Mouse (Mus musculus) heart, embryonic 16.5 days (tissue): ENCODE results near the gene Cyba. TPM values are rescaled to one million over a fixed set of nuclear protein-coding genes. Genes with fewer than 3 reads are reported as not detected.

Source experiments
- ATAC-seq: fragments of 200-750 bp; cut with Nextera tagmentation; replicated peaks from 2 replicates; pipeline ENCODE4 v1.8.0; 2017; ENCODE audit warnings: moderate number of reproducible peaks; ENCODE audit not compliant: insufficient read depth, low FRiP score; ENCODE audit errors: extremely low read depth
- H3K27ac ChIP-seq: fragments of 300-500 bp; sonication (generic); 2 replicates; pipeline ENCODE4 v1.5.1; 2014; ENCODE audit warnings: mild to moderate bottlenecking, low read length, control low read depth, moderate library complexity
- H3K27me3 ChIP-seq: fragments of 300-500 bp; sonication (generic); 2 replicates; pipeline ENCODE4 v1.6.1; 2014; ENCODE audit warnings: low read length, mixed read lengths; ENCODE audit not compliant: control insufficient read depth, insufficient read depth
- H3K36me3 ChIP-seq: fragments of 300-500 bp; sonication (generic); 2 replicates; pipeline ENCODE4 v1.6.1; 2014; ENCODE audit not compliant: control insufficient read depth, insufficient read depth
- H3K4me1 ChIP-seq: fragments of 300-500 bp; sonication (generic); 2 replicates; pipeline ENCODE4 v1.6.1; 2014; ENCODE audit warnings: low read length, mixed read lengths; ENCODE audit not compliant: control insufficient read depth, insufficient read depth
- H3K4me2 ChIP-seq: fragments of 300-500 bp; sonication (generic); 2 replicates; pipeline ENCODE4 v1.6.1; 2014; ENCODE audit warnings: low read depth, mild to moderate bottlenecking, control low read depth, low read length
- H3K4me3 ChIP-seq: fragments of 300-500 bp; sonication (generic); 2 replicates; pipeline ENCODE4 v1.5.1; 2014; ENCODE audit warnings: mild to moderate bottlenecking, control low read depth, low read length
- H3K9ac ChIP-seq: fragments of 300-500 bp; sonication (generic); 2 replicates; pipeline ENCODE4 v1.6.1; 2014; ENCODE audit warnings: low read length, control low read depth
- H3K9me3 ChIP-seq: fragments of 300-500 bp; sonication (generic); replicated peaks from 2 replicates; pipeline ENCODE4 v1.6.1; 2016; ENCODE audit warnings: low read length; ENCODE audit not compliant: control insufficient read depth
- WGBS: fragments of 180-500 bp; shearing (Covaris S2); extraction: QIAGEN DNeasy Blood & Tissue Kit; methylation state at CpG from one replicate; pipeline ENCODE4 v1.1.7; 2014; 5-methylcytosine and 5-hydroxymethylcytosine counted together
- polyA plus RNA-seq: library from polyadenylated mRNA; unstranded; fragments of >200 nt; fragmentation: Nextera tagmentation; extraction: Ambion mirVana; gene quantifications from 2 replicates; pipeline ENCODE4 v1.2.1, GENCODE M21; 2015

The Cyba gene
- polyA plus RNA-seq, 1 experiment from 2014 or later = 170 TPM

DNA sequence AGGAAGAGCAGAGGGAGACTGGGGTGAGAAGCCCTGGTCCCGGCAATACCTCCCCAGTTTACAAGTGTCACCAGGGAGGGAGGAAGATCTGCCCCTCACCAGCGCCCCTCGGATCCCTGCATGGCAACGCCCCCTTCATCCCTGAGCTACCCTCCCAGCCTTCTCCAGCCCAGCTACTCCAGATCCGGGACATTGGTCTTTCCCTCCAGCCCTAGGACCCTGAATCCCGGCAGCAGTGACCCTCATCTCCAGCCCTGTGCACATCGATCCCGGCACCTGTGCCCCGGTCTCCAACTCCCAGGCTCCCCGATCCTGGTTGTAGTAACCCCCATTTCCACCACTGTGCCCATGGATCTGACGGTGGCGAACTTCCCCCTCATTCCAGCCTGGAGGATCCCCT, 10.1 kb upstream of the Cyba start:
- ATAC-seq = 0 out of 2 replicates have a peak, but pooled peaks have one; percentile 0
- H3K9ac ChIP-seq = peak overlapping the region; percentile 85

DNA sequence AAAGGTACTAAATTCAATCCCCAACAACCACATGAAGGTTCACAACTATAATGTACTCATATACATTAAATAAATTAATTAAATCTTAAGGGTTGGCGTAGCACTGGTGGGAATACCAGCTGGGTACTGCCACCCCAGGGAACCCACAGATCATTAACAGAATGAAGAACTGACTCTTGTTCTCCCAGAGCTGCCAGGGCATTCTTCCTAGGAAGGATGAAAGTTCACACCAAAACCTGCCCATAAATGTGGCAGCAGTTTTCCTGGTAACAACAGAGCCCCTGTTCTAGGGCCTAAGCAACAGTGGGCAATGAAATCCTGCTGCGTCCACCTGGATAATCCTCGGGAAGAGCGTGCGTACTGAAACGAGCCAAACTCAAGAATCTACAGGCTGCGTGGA, 9.6 kb upstream of the Cyba start:
- peak overlapping the region; percentile 85 for H3K9ac ChIP-seq
- H3K27ac ChIP-seq = peak overlapping the region; percentile 70; the same call in 1 of the 2 replicates
- peaks cover 26% of the 10 kb centered on the region for H3K4me1 ChIP-seq
- peak overlapping the region; percentile 88 for H3K4me3 ChIP-seq
- WGBS = 30% methylated on average over 7 of the region's 7 CpGs
- ATAC-seq = no peak
- H3K4me2 ChIP-seq = peak overlapping the region; percentile 100
- H3K9me3 ChIP-seq = no peaks in the 10 kb centered on the region
- no peaks in the 10 kb centered on the region for H3K27me3 ChIP-seq
- peaks cover 2% of the 10 kb centered on the region; the same call in 1 of the 2 replicates for H3K36me3 ChIP-seq

More for the DNA sequence above, 10.1 kb upstream of the Cyba start:
- H3K9me3 ChIP-seq = no peaks in the 10 kb centered on the region
- H3K4me2 ChIP-seq = peak overlapping the region; percentile 100
- H3K4me1 ChIP-seq = peaks cover 26% of the 10 kb centered on the region
- H3K27ac ChIP-seq = peak overlapping the region; percentile 70
- no peaks in the 10 kb centered on the region for H3K27me3 ChIP-seq
- no peaks in the 10 kb centered on the region; the same call in 1 of the 2 replicates for H3K36me3 ChIP-seq
- H3K4me3 ChIP-seq = peak overlapping the region; percentile 88
- WGBS = 3% methylated on average over 12 of the region's 12 CpGs

GRCm38 (mm10) chr8:122441326-122441725, 8.6 kb upstream of the Cyba start:
- Histone ChIP-seq H3K4me2 (no peak overlapping the region), H3K4me1 (peaks cover 26% of the 10 kb centered on the region), H3K27ac (no peak overlapping the region), H3K27me3 (no peaks in the 10 kb centered on the region), H3K36me3 (peaks cover 7% of the 10 kb centered on the region; the same call in 1 of the 2 replicates), H3K9ac (no peak overlapping the region), H3K4me3 (no peak overlapping the region), H3K9me3 (no peaks in the 10 kb centered on the region)
- no peak for ATAC-seq
- WGBS = 90% methylated on average over 1 of the region's 1 CpGs

DNA sequence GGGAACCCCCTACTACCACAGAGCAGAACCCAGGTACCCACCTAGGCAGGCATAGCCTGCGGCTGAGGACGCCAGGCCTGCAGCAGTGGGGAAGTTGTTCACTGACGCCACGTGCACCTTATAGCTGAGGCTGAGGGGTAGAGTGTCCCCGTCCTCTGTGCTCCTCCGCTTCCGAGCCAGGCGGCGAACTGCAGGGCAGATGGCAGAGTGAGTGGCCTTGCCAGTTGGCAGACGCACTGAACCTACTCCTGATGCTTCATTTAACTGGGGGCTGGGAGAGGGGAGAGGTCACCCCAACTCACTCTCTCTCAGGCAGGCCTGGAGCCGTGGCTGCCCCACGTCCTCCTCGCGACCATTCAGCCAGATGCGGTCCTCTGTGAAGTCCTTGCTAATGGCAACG, 6.6 kb upstream of the Cyba start:
- Histone ChIP-seq H3K4me3 (no peak overlapping the region), H3K4me1 (peaks cover 11% of the 10 kb centered on the region), H3K9me3 (peaks cover 3% of the 10 kb centered on the region), H3K27me3 (no peaks in the 10 kb centered on the region), H3K36me3 (peaks cover 19% of the 10 kb centered on the region), H3K4me2 (no peak overlapping the region), H3K27ac (no peak overlapping the region), H3K9ac (no peak overlapping the region)
- no peak for ATAC-seq
- 93% methylated on average over 16 of the region's 16 CpGs for WGBS

DNA sequence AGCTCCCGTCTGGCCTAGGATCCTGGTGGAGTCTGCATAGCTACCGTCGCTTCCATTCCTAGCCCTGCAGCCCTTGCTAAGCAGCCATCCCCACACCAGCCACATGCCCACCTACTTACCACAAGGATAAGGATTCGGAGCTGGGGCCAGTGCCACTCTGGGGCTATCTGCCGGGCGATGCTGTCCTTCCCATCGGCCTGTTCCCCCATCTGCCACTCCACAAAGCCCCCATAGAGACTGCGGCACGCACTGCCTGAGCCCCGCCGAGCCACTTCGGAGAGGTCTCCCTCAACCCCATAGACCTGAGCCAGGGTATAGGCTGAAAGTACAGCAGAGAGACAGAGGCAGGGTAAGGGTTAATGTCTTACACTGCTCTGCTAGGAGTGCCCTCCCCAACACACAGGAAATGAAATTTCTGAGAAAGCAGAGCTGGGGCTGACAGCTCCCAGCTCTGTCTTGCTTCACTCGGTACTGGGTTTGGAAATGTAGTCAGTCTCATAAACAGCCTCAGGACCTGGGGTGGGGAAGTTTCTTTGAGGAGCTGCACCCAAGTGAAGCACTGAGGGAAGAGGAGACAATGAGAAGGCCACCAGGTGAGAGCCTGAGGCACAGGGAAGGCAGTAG, 5.1 kb upstream of the Cyba start:
- Histone ChIP-seq H3K4me2 (peak overlapping the region; percentile 46), H3K4me1 (peaks cover 13% of the 10 kb centered on the region), H3K27ac (peak overlapping the region; percentile 59), H3K36me3 (peaks cover 19% of the 10 kb centered on the region), H3K9me3 (peaks cover 3% of the 10 kb centered on the region), H3K4me3 (peak overlapping the region; percentile 18; the same call in 1 of the 2 replicates), H3K9ac (peak overlapping the region; percentile 38), H3K27me3 (no peaks in the 10 kb centered on the region)
- 86% methylated on average over 13 of the region's 13 CpGs for WGBS
- no peak for ATAC-seq

GRCm38 (mm10) chr8:122436586-122437125, 3.9 kb upstream of the Cyba start:
- 73% methylated on average over 20 of the region's 20 CpGs for WGBS
- Histone ChIP-seq H3K9ac (no peak overlapping the region; the same call in 1 of the 2 replicates), H3K4me3 (no peak overlapping the region), H3K36me3 (peaks cover 19% of the 10 kb centered on the region), H3K27ac (no peak overlapping the region), H3K4me2 (no peak overlapping the region), H3K4me1 (peaks cover 13% of the 10 kb centered on the region), H3K27me3 (no peaks in the 10 kb centered on the region), H3K9me3 (peaks cover 3% of the 10 kb centered on the region)
- ATAC-seq = no peak

DNA sequence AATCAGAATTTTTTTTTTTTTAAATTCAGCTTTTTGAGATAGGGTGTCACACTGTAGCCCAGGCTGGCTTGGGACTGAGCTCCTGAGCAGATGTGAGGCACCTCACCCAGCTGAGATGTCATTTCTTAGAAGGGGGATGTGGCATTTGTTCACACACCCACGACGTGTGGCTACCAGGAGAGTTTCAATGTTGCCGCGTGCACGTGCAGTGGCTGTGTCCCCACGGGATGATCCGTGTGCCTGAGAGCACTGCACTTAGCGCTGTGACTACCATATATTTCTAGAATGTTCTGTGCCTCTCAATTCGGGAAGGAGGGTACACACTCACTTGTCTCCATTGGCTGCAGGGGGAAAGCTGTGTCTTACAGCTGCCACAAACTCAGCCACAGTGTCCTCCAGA, 3.4 kb upstream of the Cyba start:
- Histone ChIP-seq H3K9me3 (peaks cover 3% of the 10 kb centered on the region), H3K9ac (no peak overlapping the region), H3K4me3 (no peak overlapping the region), H3K4me2 (no peak overlapping the region), H3K27ac (no peak overlapping the region), H3K36me3 (peaks cover 19% of the 10 kb centered on the region), H3K27me3 (no peaks in the 10 kb centered on the region), H3K4me1 (peaks cover 18% of the 10 kb centered on the region)
- 88% methylated on average over 9 of the region's 9 CpGs for WGBS
- ATAC-seq = no peak

GRCm38 (mm10) chr8:122435375-122435774, 2.6 kb upstream of the Cyba start:
- Histone ChIP-seq H3K9ac (no peak overlapping the region), H3K36me3 (peaks cover 19% of the 10 kb centered on the region), H3K4me3 (no peak overlapping the region), H3K27ac (no peak overlapping the region), H3K4me1 (peaks cover 18% of the 10 kb centered on the region), H3K9me3 (peaks cover 3% of the 10 kb centered on the region), H3K4me2 (no peak overlapping the region), H3K27me3 (no peaks in the 10 kb centered on the region)
- no peak for ATAC-seq
- 85% methylated on average over 6 of the region's 6 CpGs for WGBS

GRCm38 (mm10) chr8:122433269-122433905, 657 bp upstream of the Cyba start:
- Histone ChIP-seq H3K27ac (peak overlapping the region; percentile 78), H3K27me3 (no peaks in the 10 kb centered on the region), H3K4me3 (no peak overlapping the region; the same call in 1 of the 2 replicates), H3K4me1 (peaks cover 18% of the 10 kb centered on the region), H3K9me3 (peaks cover 3% of the 10 kb centered on the region), H3K4me2 (peak overlapping the region; percentile 79), H3K36me3 (peaks cover 19% of the 10 kb centered on the region), H3K9ac (no peak overlapping the region)
- 64% methylated on average over 11 of the region's 11 CpGs for WGBS
- peak; percentile 20 for ATAC-seq
